Mouse (Mus musculus) heart, embryonic 16.5 days (tissue): ENCODE data around the gene Yy1. TPM values are rescaled to one million over a fixed set of nuclear protein-coding genes. Genes with fewer than 3 reads are reported as not detected.

ENCODE experiments used
- ATAC-seq: fragments of 200-750 bp; cut with Nextera tagmentation; replicated peaks from 2 replicates; pipeline ENCODE4 v1.8.0; 2017; ENCODE audit warnings: moderate number of reproducible peaks; ENCODE audit not compliant: insufficient read depth, low FRiP score; ENCODE audit errors: extremely low read depth
- H3K27ac ChIP-seq: fragments of 300-500 bp; sonication (generic); 2 replicates; pipeline ENCODE4 v1.5.1; 2014; ENCODE audit warnings: mild to moderate bottlenecking, low read length, control low read depth, moderate library complexity
- H3K27me3 ChIP-seq: fragments of 300-500 bp; sonication (generic); 2 replicates; pipeline ENCODE4 v1.6.1; 2014; ENCODE audit warnings: low read length, mixed read lengths; ENCODE audit not compliant: control insufficient read depth, insufficient read depth
- H3K36me3 ChIP-seq: fragments of 300-500 bp; sonication (generic); 2 replicates; pipeline ENCODE4 v1.6.1; 2014; ENCODE audit not compliant: control insufficient read depth, insufficient read depth
- H3K4me1 ChIP-seq: fragments of 300-500 bp; sonication (generic); 2 replicates; pipeline ENCODE4 v1.6.1; 2014; ENCODE audit warnings: low read length, mixed read lengths; ENCODE audit not compliant: control insufficient read depth, insufficient read depth
- H3K4me2 ChIP-seq: fragments of 300-500 bp; sonication (generic); 2 replicates; pipeline ENCODE4 v1.6.1; 2014; ENCODE audit warnings: low read depth, mild to moderate bottlenecking, control low read depth, low read length
- H3K4me3 ChIP-seq: fragments of 300-500 bp; sonication (generic); 2 replicates; pipeline ENCODE4 v1.5.1; 2014; ENCODE audit warnings: mild to moderate bottlenecking, control low read depth, low read length
- H3K9ac ChIP-seq: fragments of 300-500 bp; sonication (generic); 2 replicates; pipeline ENCODE4 v1.6.1; 2014; ENCODE audit warnings: low read length, control low read depth
- H3K9me3 ChIP-seq: fragments of 300-500 bp; sonication (generic); replicated peaks from 2 replicates; pipeline ENCODE4 v1.6.1; 2016; ENCODE audit warnings: low read length; ENCODE audit not compliant: control insufficient read depth
- WGBS: fragments of 180-500 bp; shearing (Covaris S2); extraction: QIAGEN DNeasy Blood & Tissue Kit; methylation state at CpG from one replicate; pipeline ENCODE4 v1.1.7; 2014; 5-methylcytosine and 5-hydroxymethylcytosine counted together
- polyA plus RNA-seq: library from polyadenylated mRNA; unstranded; fragments of >200 nt; fragmentation: Nextera tagmentation; extraction: Ambion mirVana; gene quantifications from 2 replicates; pipeline ENCODE4 v1.2.1, GENCODE M21; 2015

The Yy1 gene
- polyA plus RNA-seq, 1 experiment from 2014 or later = 12.5 TPM

DNA sequence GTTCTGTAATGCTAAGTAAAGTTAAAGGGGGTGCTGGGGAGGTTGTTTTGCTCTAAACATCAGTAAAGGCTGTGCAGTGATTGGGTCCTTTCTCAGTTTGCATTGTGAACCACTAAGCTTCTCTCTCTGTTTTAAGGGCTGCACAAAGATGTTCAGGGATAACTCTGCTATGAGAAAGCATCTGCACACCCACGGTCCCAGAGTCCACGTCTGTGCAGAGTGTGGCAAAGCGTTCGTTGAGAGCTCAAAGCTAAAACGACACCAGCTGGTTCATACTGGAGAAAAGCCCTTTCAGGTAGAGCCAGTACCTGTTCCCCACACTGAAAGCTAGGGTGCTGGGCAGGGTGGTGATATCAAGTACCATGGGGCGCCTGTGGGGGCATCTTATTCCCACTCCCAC, 21.7 kb downstream of the Yy1 start:
- H3K27me3 ChIP-seq = no peaks in the 10 kb centered on the region
- 80% methylated on average over 6 of the region's 6 CpGs for WGBS
- no peak for ATAC-seq
- no peak overlapping the region for H3K4me3 ChIP-seq
- no peak overlapping the region for H3K4me2 ChIP-seq
- H3K27ac ChIP-seq = no peak overlapping the region
- H3K9ac ChIP-seq = no peak overlapping the region
- no peaks in the 10 kb centered on the region for H3K9me3 ChIP-seq
- H3K4me1 ChIP-seq = peaks cover 7% of the 10 kb centered on the region; the same call in 1 of the 2 replicates
- peaks cover 11% of the 10 kb centered on the region for H3K36me3 ChIP-seq

DNA sequence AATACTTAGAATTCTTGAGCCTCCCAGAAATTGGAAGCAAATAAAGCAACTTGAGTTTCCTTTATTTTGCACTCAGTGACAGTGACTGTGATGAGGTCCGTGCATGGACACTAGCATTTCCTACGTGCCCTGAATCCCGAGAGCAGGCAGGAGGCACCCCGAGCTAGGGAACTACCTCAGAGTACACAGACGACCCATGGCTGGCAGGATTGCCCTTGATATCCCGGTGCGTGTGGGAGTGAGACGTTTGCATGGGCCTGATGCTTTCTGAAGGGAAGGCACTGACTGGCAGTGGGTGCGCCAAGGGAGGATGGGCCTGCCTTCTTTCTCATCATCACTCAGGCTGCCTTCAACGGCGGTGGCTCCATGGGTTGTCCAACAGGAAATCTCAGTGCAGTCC, 23.8 kb downstream of the Yy1 start:
- no peak overlapping the region for H3K4me2 ChIP-seq
- ATAC-seq = no peak
- no peak overlapping the region for H3K27ac ChIP-seq
- H3K4me1 ChIP-seq = peaks cover 2% of the 10 kb centered on the region; the same call in 1 of the 2 replicates
- WGBS = 67% methylated on average over 11 of the region's 11 CpGs
- peaks cover 11% of the 10 kb centered on the region for H3K36me3 ChIP-seq
- no peaks in the 10 kb centered on the region for H3K9me3 ChIP-seq
- no peaks in the 10 kb centered on the region for H3K27me3 ChIP-seq
- H3K4me3 ChIP-seq = no peak overlapping the region
- H3K9ac ChIP-seq = no peak overlapping the region

DNA sequence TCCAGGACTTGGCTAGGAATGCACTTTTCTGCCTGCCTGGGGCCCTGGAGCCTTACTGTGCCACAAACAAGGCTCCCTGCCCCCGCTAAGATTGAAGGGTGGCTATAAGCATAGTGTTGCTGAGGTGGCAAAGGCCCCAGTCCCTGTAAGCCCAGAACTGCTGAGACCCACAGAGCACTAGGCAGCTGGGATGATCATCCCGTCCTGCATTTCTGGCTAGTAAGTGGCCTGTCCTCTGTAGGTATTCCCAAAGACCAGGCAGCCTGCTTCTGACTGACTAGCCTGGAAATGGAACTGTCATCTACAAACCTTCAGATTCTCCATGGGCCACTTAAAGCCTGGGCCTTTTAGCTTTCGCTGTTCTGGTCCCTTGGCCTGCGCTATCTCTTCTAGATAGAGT, 27.7 kb downstream of the Yy1 start:
- H3K27me3 ChIP-seq = no peaks in the 10 kb centered on the region
- H3K4me3 ChIP-seq = no peak overlapping the region
- H3K36me3 ChIP-seq = peaks cover 4% of the 10 kb centered on the region
- peaks cover 2% of the 10 kb centered on the region; the same call in 1 of the 2 replicates for H3K4me1 ChIP-seq
- 73% methylated on average over 4 of the region's 4 CpGs for WGBS
- no peaks in the 10 kb centered on the region for H3K9me3 ChIP-seq
- H3K4me2 ChIP-seq = no peak overlapping the region
- ATAC-seq = no peak
- H3K27ac ChIP-seq = no peak overlapping the region
- no peak overlapping the region for H3K9ac ChIP-seq

DNA sequence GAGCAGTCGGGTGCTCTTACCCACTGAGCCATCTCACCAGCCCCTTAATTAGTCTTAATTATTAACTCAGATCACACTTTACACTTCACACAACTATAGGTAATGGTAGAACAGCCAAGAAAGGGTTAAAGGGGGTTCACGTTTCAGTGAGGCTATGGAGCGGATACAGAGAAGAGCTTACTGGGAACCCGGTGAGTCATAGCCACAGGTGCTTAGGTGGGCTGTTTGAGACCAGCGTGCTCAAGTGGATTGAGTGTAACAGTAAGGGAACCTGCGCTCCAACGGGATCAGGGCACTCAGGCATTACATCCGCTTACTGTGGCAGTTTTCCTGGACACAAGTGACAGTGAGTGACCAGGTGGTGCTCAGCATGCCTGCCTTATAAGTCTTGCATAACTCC, 30.3 kb downstream of the Yy1 start:
- Histone ChIP-seq H3K4me1 (peaks cover 2% of the 10 kb centered on the region; the same call in 1 of the 2 replicates), H3K9ac (no peak overlapping the region), H3K27ac (no peak overlapping the region), H3K4me2 (no peak overlapping the region), H3K27me3 (no peaks in the 10 kb centered on the region), H3K9me3 (no peaks in the 10 kb centered on the region), H3K36me3 (peaks cover 4% of the 10 kb centered on the region; the same call in 1 of the 2 replicates), H3K4me3 (no peak overlapping the region)
- 70% methylated on average over 8 of the region's 8 CpGs for WGBS
- no peak for ATAC-seq

DNA sequence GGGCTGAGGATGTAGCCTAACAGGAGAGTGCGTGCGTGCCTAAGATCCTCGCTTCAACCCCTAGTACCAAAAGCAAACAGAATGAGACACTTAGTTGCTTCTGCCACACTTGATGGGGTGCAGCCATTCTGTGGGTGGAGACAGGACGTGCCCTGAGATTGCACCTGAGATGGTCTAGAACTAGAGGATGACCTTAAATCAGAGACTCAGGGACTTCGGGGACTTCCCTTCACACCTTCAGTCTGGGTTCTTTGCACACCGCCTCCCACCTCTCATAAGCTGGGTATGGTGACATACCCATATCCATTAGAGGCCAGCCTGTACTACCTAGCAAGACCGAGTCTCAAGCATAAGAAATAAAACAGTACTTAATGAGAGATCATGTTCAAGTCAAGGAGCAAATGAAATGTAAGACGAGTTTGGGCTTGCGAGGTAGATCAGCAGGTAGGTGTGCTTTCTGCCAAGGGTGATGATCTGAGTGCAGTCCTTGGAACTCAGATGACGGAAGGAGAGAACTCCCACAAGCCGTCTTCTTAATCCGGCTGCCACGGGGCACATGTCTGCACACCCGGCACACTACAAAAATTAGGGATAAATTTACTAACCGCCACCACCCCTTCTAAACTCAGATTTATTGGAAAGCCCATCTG, 31.6 kb downstream of the Yy1 start:
- H3K27me3 ChIP-seq = no peaks in the 10 kb centered on the region
- H3K36me3 ChIP-seq = peaks cover 8% of the 10 kb centered on the region; the same call in 1 of the 2 replicates
- no peak overlapping the region for H3K27ac ChIP-seq
- peaks cover 2% of the 10 kb centered on the region; the same call in 1 of the 2 replicates for H3K4me1 ChIP-seq
- no peak overlapping the region for H3K9ac ChIP-seq
- H3K4me2 ChIP-seq = no peak overlapping the region
- no peak overlapping the region for H3K4me3 ChIP-seq
- H3K9me3 ChIP-seq = no peaks in the 10 kb centered on the region
- 85% methylated on average over 15 of the region's 15 CpGs for WGBS
- ATAC-seq = no peak

DNA sequence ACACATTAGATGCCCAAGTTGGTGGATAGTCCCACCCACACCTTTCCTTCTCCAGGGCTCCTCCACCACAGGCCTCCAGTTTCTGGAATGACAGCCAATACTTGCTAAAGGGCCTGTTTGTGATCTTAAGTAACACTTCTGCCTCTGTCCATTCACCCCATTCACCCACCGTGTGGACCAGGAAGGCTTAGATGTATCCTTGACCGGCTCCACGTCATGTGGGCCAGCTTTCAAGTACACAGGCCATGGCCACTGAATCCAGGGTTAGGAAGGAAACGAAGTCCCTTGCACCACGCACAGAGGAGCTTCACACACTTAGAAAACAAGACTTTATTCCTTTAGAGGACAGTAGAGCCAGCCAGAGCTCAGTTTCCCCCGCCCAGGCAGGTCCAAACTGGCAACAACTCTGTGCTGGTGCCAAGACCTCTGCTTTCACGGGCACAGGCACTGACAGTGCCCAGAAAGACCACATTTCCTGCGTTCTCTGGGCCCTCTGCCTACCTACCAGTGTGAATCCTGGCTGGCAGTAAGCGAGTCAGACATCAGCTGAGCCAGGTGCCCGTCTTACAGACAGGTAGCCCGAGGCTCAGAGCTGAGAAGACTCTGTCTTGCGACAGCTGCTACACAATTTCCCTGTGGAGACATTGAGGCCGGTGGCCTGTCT, 32.9 kb downstream of the Yy1 start:
- ATAC-seq = no peak
- Histone ChIP-seq H3K4me1 (no peaks in the 10 kb centered on the region), H3K36me3 (peaks cover 8% of the 10 kb centered on the region; the same call in 1 of the 2 replicates), H3K27ac (no peak overlapping the region), H3K4me3 (no peak overlapping the region), H3K9me3 (no peaks in the 10 kb centered on the region), H3K4me2 (no peak overlapping the region), H3K27me3 (no peaks in the 10 kb centered on the region), H3K9ac (no peak overlapping the region)
- WGBS = 90% methylated on average over 13 of the region's 13 CpGs

DNA sequence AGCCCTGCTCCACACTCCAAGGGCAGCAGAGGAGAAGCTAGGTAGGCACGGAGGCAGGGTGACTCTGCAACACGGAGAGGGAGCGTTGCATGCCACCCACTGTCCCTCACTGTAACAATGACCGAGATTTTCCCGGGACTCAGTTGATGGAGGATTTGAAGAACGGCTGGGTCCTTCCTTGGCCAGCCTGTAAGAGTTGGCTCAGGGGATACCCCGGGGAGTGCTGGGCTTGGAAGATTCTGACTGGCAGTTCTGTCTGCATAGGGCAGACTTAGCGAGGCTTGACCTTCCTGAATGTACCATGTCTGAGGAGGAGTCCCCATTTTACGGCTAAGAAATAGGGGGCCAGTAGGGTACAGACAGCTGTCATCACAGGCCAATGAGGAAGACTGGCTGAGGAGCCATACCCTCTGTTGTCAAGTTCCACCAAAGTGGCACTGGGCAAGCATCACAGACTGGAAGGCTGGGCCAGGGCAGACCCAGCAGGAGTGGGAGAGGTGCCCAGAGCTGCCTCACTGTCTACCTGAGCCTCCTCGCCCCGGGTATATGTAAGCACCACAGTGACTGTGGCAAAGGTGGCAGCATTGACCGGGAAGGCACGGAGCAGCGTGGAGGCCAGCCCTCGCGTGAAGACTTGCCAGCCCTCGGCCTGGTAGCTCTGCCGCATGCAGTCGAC, 33.6 kb downstream of the Yy1 start:
- no peaks in the 10 kb centered on the region for H3K9me3 ChIP-seq
- no peak overlapping the region for H3K4me3 ChIP-seq
- no peak overlapping the region for H3K9ac ChIP-seq
- H3K4me1 ChIP-seq = no peaks in the 10 kb centered on the region
- no peak overlapping the region for H3K27ac ChIP-seq
- H3K4me2 ChIP-seq = no peak overlapping the region
- H3K27me3 ChIP-seq = no peaks in the 10 kb centered on the region
- 93% methylated on average over 19 of the region's 19 CpGs for WGBS
- peaks cover 8% of the 10 kb centered on the region; the same call in 1 of the 2 replicates for H3K36me3 ChIP-seq
- no peak for ATAC-seq

DNA sequence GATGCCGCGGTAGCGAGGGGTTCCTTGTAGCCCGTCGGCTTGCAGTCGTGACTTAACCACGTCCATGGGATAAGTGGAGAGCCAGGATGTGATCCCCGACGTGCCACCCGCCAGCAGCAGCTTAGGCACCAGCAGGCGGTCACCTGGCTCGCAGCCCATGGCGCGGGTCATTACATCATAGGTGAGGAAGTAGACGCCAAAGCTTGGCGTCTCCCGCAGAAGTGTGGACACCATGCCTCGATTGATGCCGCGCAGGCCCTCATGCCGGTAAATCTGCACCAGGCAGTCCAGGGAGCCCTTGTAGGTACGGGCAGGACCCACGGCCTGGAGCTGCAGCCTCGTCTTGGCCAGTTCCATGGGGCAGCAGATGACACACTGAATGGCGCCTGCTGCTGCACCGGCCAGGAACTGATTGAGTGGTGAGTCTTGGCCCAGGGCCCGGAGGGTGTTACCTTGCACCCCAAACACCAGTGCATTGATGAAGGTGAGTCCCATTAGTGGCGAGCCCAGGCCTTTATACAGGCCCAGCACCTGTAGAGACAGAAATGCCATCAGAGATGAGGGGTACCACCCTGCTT, 34.3 kb downstream of the Yy1 start:
- ATAC-seq = no peak
- H3K4me3 ChIP-seq = no peak overlapping the region
- peaks cover 8% of the 10 kb centered on the region; the same call in 1 of the 2 replicates for H3K36me3 ChIP-seq
- 95% methylated on average over 28 of the region's 28 CpGs for WGBS
- no peaks in the 10 kb centered on the region for H3K4me1 ChIP-seq
- no peak overlapping the region for H3K27ac ChIP-seq
- no peak overlapping the region for H3K4me2 ChIP-seq
- H3K9ac ChIP-seq = no peak overlapping the region
- H3K27me3 ChIP-seq = no peaks in the 10 kb centered on the region
- no peaks in the 10 kb centered on the region for H3K9me3 ChIP-seq
